Mouse (Mus musculus): ENCODE data around the gene Krtap9-3.
A peak's percentile ranks its signal among the peaks of the same experiment; 100 is the strongest.
"Not testable (repeated sequence)": the region's sequence is repeated elsewhere in the genome, so short reads cannot be mapped to it uniquely, and the experiment has no call there.

Krtap9-3 gene

GRCm38 (mm10) chr11:99597742-99598141 is at the start of gene Krtap9-3:
Gene Krtap9-3, minus strand, starts transcription at chr11:99598105.
- DNase-seq, result not testable (repeated sequence)

- DNase-seq, result no peak
Observed at GRCm38 (mm10) chr11:99646444-99646843, 48.5 kb upstream of the Krtap9-3 start.

GRCm38 (mm10) chr11:99644351-99644750 is 46.4 kb upstream of the Krtap9-3 start:
- DNase-seq, result no peak

GRCm38 (mm10) chr11:99643635-99644139 is 45.8 kb upstream of the Krtap9-3 start, which contains the start of gene Krtap4-7:
Gene Krtap4-7, minus strand, starts transcription at chr11:99644089.
- DNase-seq, result not testable (repeated sequence)

GRCm38 (mm10) chr11:99640926-99641325 is 43.0 kb upstream of the Krtap9-3 start:
- no peak for DNase-seq

GRCm38 (mm10) chr11:99637086-99637485 is 39.2 kb upstream of the Krtap9-3 start:
- DNase-seq, result no peak

- no peak for DNase-seq
Observed at GRCm38 (mm10) chr11:99634653-99635134, 36.8 kb upstream of the Krtap9-3 start, which contains the start of gene Krtap4-2. Gene Krtap4-2, minus strand, starts transcription at chr11:99635084.

GRCm38 (mm10) chr11:99633293-99633692 is 35.4 kb upstream of the Krtap9-3 start:
- no peak for DNase-seq

- DNase-seq, result no peak
Observed at GRCm38 (mm10) chr11:99630890-99631289, 33.0 kb upstream of the Krtap9-3 start.

GRCm38 (mm10) chr11:99628138-99628537 is 30.2 kb upstream of the Krtap9-3 start, which contains the start of gene Krtap4-1:
Gene Krtap4-1, minus strand, starts transcription at chr11:99628238.
- DNase-seq, result no peak

- no peak for DNase-seq
Observed at GRCm38 (mm10) chr11:99620335-99620734, 22.4 kb upstream of the Krtap9-3 start, which contains the start of gene Gm11562. Gene Gm11562, minus strand, starts transcription at chr11:99620435.

GRCm38 (mm10) chr11:99614796-99615363 is 17.0 kb upstream of the Krtap9-3 start, which contains the start of gene Krtap2-4:
Gene Krtap2-4, minus strand, starts transcription at chr11:99614846.
- DNase-seq, result no peak

GRCm38 (mm10) chr11:99610089-99610488 is 12.2 kb upstream of the Krtap9-3 start, which contains the start of gene Gm11937:
Gene Gm11937, minus strand, starts transcription at chr11:99610189.
- not testable (repeated sequence) for DNase-seq

GRCm38 (mm10) chr11:99609126-99609525 is 11.2 kb upstream of the Krtap9-3 start:
- peak; percentile 9 to 18 for DNase-seq

GRCm38 (mm10) chr11:99603208-99603607 is 5.3 kb upstream of the Krtap9-3 start, which contains the start of gene Gm11938:
Gene Gm11938, minus strand, starts transcription at chr11:99603308.
- not testable (repeated sequence) for DNase-seq

- DNase-seq, result no peak
Observed at GRCm38 (mm10) chr11:99590981-99591380, 6.9 kb downstream of the Krtap9-3 start, which contains the start of gene Krtap1-3. Gene Krtap1-3, minus strand, starts transcription at chr11:99591339.

GRCm38 (mm10) chr11:99585096-99585495 is 12.8 kb downstream of the Krtap9-3 start:
- no peak for DNase-seq

GRCm38 (mm10) chr11:99583245-99583704 is 14.6 kb downstream of the Krtap9-3 start, which contains the start of gene Krtap1-4:
Gene Krtap1-4, minus strand, starts transcription at chr11:99583654.
- no peak for DNase-seq

GRCm38 (mm10) chr11:99581564-99581963 is 16.3 kb downstream of the Krtap9-3 start:
- no peak for DNase-seq

- no peak for DNase-seq
Observed at GRCm38 (mm10) chr11:99581051-99581450, 16.9 kb downstream of the Krtap9-3 start.

- no peak for DNase-seq
Observed at GRCm38 (mm10) chr11:99580636-99581035, 17.3 kb downstream of the Krtap9-3 start, which contains the start of gene Krtap1-5. Gene Krtap1-5, minus strand, starts transcription at chr11:99581016.

GRCm38 (mm10) chr11:99574106-99574505 is 23.8 kb downstream of the Krtap9-3 start:
- peak; percentile 66 to 81 for DNase-seq

GRCm38 (mm10) chr11:99573164-99573563 is 24.7 kb downstream of the Krtap9-3 start:
- no peak for DNase-seq

GRCm38 (mm10) chr11:99566530-99566929 is 31.4 kb downstream of the Krtap9-3 start, which contains the start of gene Krtap3-1:
Gene Krtap3-1, minus strand, starts transcription at chr11:99566630.
- DNase-seq, result no peak
